Mouse (Mus musculus): ENCODE measurements around the gene Nmnat2.

- TF ChIP-seq SRF (IDR thresholded peaks at IDR 0.05; ENCODE audit: control insufficient read depth, insufficient read length, low read depth) = no peak
- no peak for TF ChIP-seq POLR2A (IDR thresholded peaks at IDR 0.05; ENCODE audit: insufficient read length, low read depth)
- no peak for TF ChIP-seq POLR2AphosphoS2 (IDR thresholded peaks at IDR 0.05; ENCODE audit: insufficient read length, low read depth)
- TF ChIP-seq USF1 (IDR thresholded peaks at IDR 0.05; ENCODE audit: low read depth) = no peak
- TF ChIP-seq CEBPB (IDR thresholded peaks at IDR 0.05; ENCODE audit: insufficient read depth, poor library complexity, severe bottlenecking) = peak; percentile 78
- TF ChIP-seq TCF12 (IDR thresholded peaks at IDR 0.05; ENCODE audit: insufficient read depth, poor library complexity, severe bottlenecking) = no peak
Measured at GRCm38 (mm10) chr1:152954167-152954566, 626 bp upstream of the Nmnat2 start.
